Mouse (Mus musculus) CH12.LX (cell line): ENCODE measurements around the gene Map7d1. TPM values are rescaled to one million over a fixed set of nuclear protein-coding genes. Genes with fewer than 3 reads are reported as not detected.

Experiments used
- DNase-seq: peaks from one replicate; pipeline ENCODE4 v3.0.0-alpha.2; 2013; ENCODE audit errors: extremely low read depth
- H3K27ac ChIP-seq: 2 replicates; pipeline ENCODE4 v1.5.1; 2012; ENCODE audit warnings: low read depth, mild to moderate bottlenecking, control low read depth, moderate library complexity; ENCODE audit not compliant: insufficient read depth
- H3K27me3 ChIP-seq: replicated peaks from 2 replicates; pipeline ENCODE3; 2012; ENCODE audit warnings: inconsistent platforms
- H3K36me3 ChIP-seq, 2 experiments: replicated peaks in 1 of 2; 2 replicates each; pipeline versions ENCODE3 to v1.6.1; 2012; ENCODE audit warnings: inconsistent platforms in 1 of 2, low read length in 1 of 2, mild to moderate bottlenecking in 1 of 2, mixed read lengths in 1 of 2, moderate library complexity in 1 of 2; ENCODE audit not compliant: control insufficient read depth in 1 of 2, insufficient read depth in 1 of 2
- H3K4me1 ChIP-seq, 2 experiments: 2 replicates each; pipeline ENCODE4 v1.6.1; 2012; ENCODE audit warnings: inconsistent platforms in 1 of 2, moderate library complexity in 1 of 2; ENCODE audit not compliant: insufficient read depth in 2 of 2, control insufficient read depth in 1 of 2
- H3K4me2 ChIP-seq: 2 replicates; pipeline ENCODE4 v1.6.1; 2012; ENCODE audit warnings: low read depth, mild to moderate bottlenecking, control low read depth; ENCODE audit not compliant: poor library complexity, insufficient read depth, severe bottlenecking
- H3K4me3 ChIP-seq, 3 experiments: fragments of 150-350 bp in 1 of 3; sonication (generic) in 1 of 3; replicated peaks in 1 of 3; 2 replicates each; pipeline versions ENCODE3 to v1.5.1; 2011 to 2012; ENCODE audit warnings: low read depth in 2 of 3, low read length in 2 of 3, mild to moderate bottlenecking in 2 of 3, moderate library complexity in 2 of 3, control low read depth in 1 of 3, improper control_type of control experiment in 1 of 3, inconsistent platforms in 1 of 3, mixed read lengths in 1 of 3; ENCODE audit not compliant: poor library complexity in 1 of 3
- H3K79me2 ChIP-seq: replicated peaks from 2 replicates; pipeline ENCODE4 v1.6.1; 2012; ENCODE audit warnings: mild to moderate bottlenecking, moderate library complexity; ENCODE audit not compliant: control insufficient read depth, poor library complexity, insufficient read depth, severe bottlenecking; ENCODE audit errors: extremely low read depth
- H3K9ac ChIP-seq: 2 replicates; pipeline ENCODE4 v1.6.1; 2012; ENCODE audit warnings: low read depth, mild to moderate bottlenecking, control low read depth, moderate library complexity; ENCODE audit not compliant: insufficient read depth
- H3K9me3 ChIP-seq: replicated peaks from 2 replicates; pipeline ENCODE3; 2012; ENCODE audit warnings: low read length, inconsistent platforms, mixed read lengths
- CHD1 ChIP-seq: IDR thresholded peaks from 2 replicates; pipeline ENCODE4 v1.6.1; 2012; ENCODE audit warnings: low read depth, low read length, improper control_type of control experiment, inconsistent platforms
- ELF1 ChIP-seq: IDR thresholded peaks from 2 replicates; pipeline ENCODE4 v1.6.1; 2014; ENCODE audit warnings: low read depth, mild to moderate bottlenecking, inconsistent platforms, low read length, improper control_type of control experiment
- EP300 ChIP-seq: IDR thresholded peaks from 2 replicates; pipeline ENCODE4 v1.6.1; 2011; ENCODE audit warnings: low read length, improper control_type of control experiment
- ETS1 ChIP-seq: conservative IDR thresholded peaks from 2 replicates; pipeline ENCODE4 v1.6.1; 2012; ENCODE audit warnings: low read depth, mild to moderate bottlenecking, inconsistent platforms, low read length, improper control_type of control experiment, moderate library complexity
- GABPA ChIP-seq: IDR thresholded peaks from 2 replicates; pipeline ENCODE4 v1.6.1; 2012; ENCODE audit warnings: low read depth, low read length, improper control_type of control experiment, inconsistent platforms; ENCODE audit not compliant: insufficient replicate concordance
- HCFC1 ChIP-seq: IDR thresholded peaks from 2 replicates; pipeline ENCODE4 v1.6.1; 2012; ENCODE audit warnings: low read depth, mild to moderate bottlenecking, inconsistent platforms, low read length, improper control_type of control experiment
- IRF4 ChIP-seq: IDR thresholded peaks from 2 replicates; pipeline ENCODE4 v1.6.1; 2014; ENCODE audit warnings: low read depth, mild to moderate bottlenecking, inconsistent platforms, low read length, improper control_type of control experiment
- MAFK ChIP-seq: IDR thresholded peaks from 2 replicates; pipeline ENCODE4 v1.6.1; 2011; ENCODE audit warnings: low read length, improper control_type of control experiment; ENCODE audit not compliant: insufficient replicate concordance
- MAX ChIP-seq: IDR thresholded peaks from 2 replicates; pipeline ENCODE4 v1.6.1; 2011; ENCODE audit warnings: low read length, improper control_type of control experiment
- MAZ ChIP-seq: IDR thresholded peaks from 2 replicates; pipeline ENCODE4 v1.6.1; 2012; ENCODE audit warnings: low read depth, mild to moderate bottlenecking, inconsistent platforms, low read length, improper control_type of control experiment, moderate library complexity
- NRF1 ChIP-seq: IDR thresholded peaks from 2 replicates; pipeline ENCODE4 v1.6.1; 2014; ENCODE audit warnings: low read depth, mild to moderate bottlenecking, inconsistent platforms, low read length, improper control_type of control experiment, moderate library complexity
- PAX5 ChIP-seq: IDR thresholded peaks from 2 replicates; pipeline ENCODE4 v1.6.1; 2012; ENCODE audit warnings: low read length, inconsistent platforms, mixed read lengths
- POLR2AphosphoS2 ChIP-seq: IDR thresholded peaks from 2 replicates; pipeline ENCODE4 v1.6.1; 2011; ENCODE audit warnings: low read depth, low read length, improper control_type of control experiment
- RCOR1 ChIP-seq: conservative IDR thresholded peaks from 2 replicates; pipeline ENCODE4 v1.6.1; 2012; ENCODE audit warnings: low read depth, mild to moderate bottlenecking, inconsistent platforms, low read length, improper control_type of control experiment
- SIN3A ChIP-seq: IDR thresholded peaks from 2 replicates; pipeline ENCODE4 v1.6.1; 2012; ENCODE audit warnings: low read length, improper control_type of control experiment, inconsistent platforms
- TBP ChIP-seq: conservative IDR thresholded peaks from 2 replicates; pipeline ENCODE4 v1.6.1; 2011; ENCODE audit warnings: low read depth, low read length, improper control_type of control experiment
- USF1 ChIP-seq: IDR thresholded peaks from 2 replicates; pipeline ENCODE4 v1.6.1; 2014; ENCODE audit warnings: low read depth, mild to moderate bottlenecking, inconsistent platforms, low read length, improper control_type of control experiment
- USF2 ChIP-seq: conservative IDR thresholded peaks from 2 replicates; pipeline ENCODE4 v1.6.1; 2011; ENCODE audit warnings: low read depth, low read length, improper control_type of control experiment
- ZNF384 ChIP-seq: IDR thresholded peaks from 2 replicates; pipeline ENCODE4 v1.6.1; 2012; ENCODE audit warnings: low read depth, low read length, improper control_type of control experiment, inconsistent platforms
- dilution Hi-C: fragments of 300-500 bp; cut with MboI; formaldehyde crosslinking; loops from 2 replicates; pipeline ENCODE4 v1.14.3; 2020; ENCODE audit warnings: low sequenced_read_pairs; ENCODE audit not compliant: extremely low pct_unique_long_range_greater_than_20kb, extremely low pct_ligation_motif_present
- in situ Hi-C: fragments of 300-500 bp; cut with MboI; formaldehyde crosslinking; loops from 3 replicates; pipeline ENCODE4 v1.14.3; 2019; ENCODE audit warnings: low sequenced_read_pairs, low pct_ligation_motif_present, low pct_unique_long_range_greater_than_20kb, mixed read lengths
- polyA plus RNA-seq: library from polyadenylated mRNA; unstranded; fragments of >175 nt; gene quantifications from 2 replicates; pipeline ENCODE4 v1.2.1, GENCODE M21; 2012; ENCODE audit warnings: low read depth; ENCODE audit not compliant: insufficient read length
- total RNA-seq, 2 experiments: library from RNA; depleted of rRNA; stranded (reverse); fragments of 300-350 nt in 1 of 2; fragments of >200 nt in 1 of 2; gene quantifications; 2 replicates each; pipeline ENCODE4 v1.2.3; 2012 to 2014

Map7d1 gene
- total and polyA plus RNA-seq, 3 experiments: 12.5 to 62.2 (median 17.9) TPM

DNA sequence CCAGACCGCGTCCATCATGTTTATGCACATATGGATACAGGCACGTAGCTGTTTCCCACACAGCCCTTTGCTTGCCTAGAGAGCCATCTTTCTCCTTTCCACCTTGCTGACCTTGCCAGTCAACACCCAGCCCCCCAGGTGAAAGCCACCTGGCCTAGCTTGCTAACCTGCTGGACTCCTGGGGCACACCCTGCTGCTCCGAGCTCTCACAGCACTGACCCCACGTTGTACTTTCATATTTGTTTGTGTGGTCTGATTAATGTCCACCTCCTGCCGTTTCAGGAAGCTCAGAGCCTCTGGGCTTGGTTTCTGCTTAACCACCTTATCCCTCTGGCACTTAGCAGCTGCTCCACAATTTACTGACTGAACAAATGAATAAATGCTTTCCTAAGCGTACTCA is 26.2 kb downstream of the Map7d1 start:
- Histone ChIP-seq H3K4me3 (no peak overlapping the region), H3K4me1 (peaks cover 13 to 64% of the 10 kb centered on the region in 2 experiments), H3K36me3 (peaks cover 29 to 53% of the 10 kb centered on the region in 2 experiments), H3K9me3 (no peaks in the 10 kb centered on the region), H3K79me2 (no peaks in the 10 kb centered on the region), H3K4me2 (no peak overlapping the region), H3K9ac (no peak overlapping the region), H3K27me3 (no peaks in the 10 kb centered on the region), H3K27ac (no peak overlapping the region)
- in situ Hi-C loops: loop anchor here (5.0 kb wide), 2 partner anchors 32 to 72 kb away; partner anchors contain the start of gene Trappc3
- DNase-seq: no peak
- dilution Hi-C loops: no loop called here
- TF ChIP-seq CHD1 (no peak), IRF4 (no peak), HCFC1 (no peak), USF2 (no peak), SIN3A (no peak)

DNA sequence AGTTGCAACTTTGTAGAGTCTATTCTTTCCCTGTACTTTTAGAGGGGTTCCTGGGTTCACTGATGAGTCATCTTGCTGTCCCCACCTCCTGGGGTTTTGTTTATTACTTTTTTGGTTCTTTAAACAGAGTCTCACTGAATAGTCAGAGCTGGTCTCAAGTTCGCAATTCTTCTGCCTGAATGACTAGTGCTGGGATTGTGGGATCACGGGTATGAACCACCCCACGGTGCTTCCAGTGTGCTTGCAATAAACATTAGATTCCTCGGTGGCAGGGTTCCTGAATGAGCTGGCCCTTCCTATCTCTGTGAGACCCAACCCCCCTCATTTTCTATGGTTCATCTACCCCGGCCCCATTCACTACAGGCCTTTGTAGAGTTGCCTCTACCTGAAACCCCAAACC is 28.0 kb downstream of the Map7d1 start:
- Histone ChIP-seq H3K9me3 (no peaks in the 10 kb centered on the region), H3K27me3 (no peaks in the 10 kb centered on the region), H3K27ac (no peak overlapping the region), H3K79me2 (no peaks in the 10 kb centered on the region), H3K36me3 (peaks cover 15 to 35% of the 10 kb centered on the region in 2 experiments), H3K4me2 (no peak overlapping the region), H3K4me1 (peaks cover 13 to 56% of the 10 kb centered on the region in 2 experiments), H3K9ac (no peak overlapping the region), H3K4me3 (no peak overlapping the region)
- TF ChIP-seq CHD1 (no peak), POLR2AphosphoS2 (no peak), MAFK (no peak), TBP (no peak), ZNF384 (no peak), NRF1 (no peak), PAX5 (no peak), ETS1 (no peak), USF1 (no peak), EP300 (no peak), GABPA (no peak), MAX (no peak), RCOR1 (no peak), ELF1 (no peak), MAZ (no peak)
- dilution Hi-C loops (no loop called here), in situ Hi-C loops (loop anchor here (5.0 kb wide), 2 partner anchors 34 to 74 kb away; partner anchors contain the start of gene Trappc3)
- DNase-seq: no peak
